Mouse (Mus musculus) stomach, embryonic 14.5 days (tissue): ENCODE results near the gene Tenm3. TPM values are rescaled to one million over a fixed set of nuclear protein-coding genes. Genes with fewer than 3 reads are reported as not detected.

Experiments
- ATAC-seq: fragments of 200-750 bp; cut with Nextera tagmentation; 2 replicates; pipeline ENCODE4 v1.8.0; 2017; ENCODE audit warnings: low read depth, moderate TSS enrichment; ENCODE audit not compliant: insufficient number of reproducible peaks, insufficient read depth, low FRiP score
- H3K27ac ChIP-seq: fragments of 300-500 bp; sonication (generic); 2 replicates; pipeline ENCODE4 v1.5.1; 2014; ENCODE audit warnings: mild to moderate bottlenecking, low read length, moderate library complexity, mixed read lengths
- H3K27me3 ChIP-seq: fragments of 300-500 bp; sonication (generic); 2 replicates; pipeline ENCODE4 v1.6.1; 2014; ENCODE audit warnings: low read length, control low read depth, mixed read lengths; ENCODE audit not compliant: control insufficient read depth, insufficient read depth
- H3K36me3 ChIP-seq: fragments of 300-500 bp; sonication (generic); 2 replicates; pipeline ENCODE4 v1.6.1; 2014; ENCODE audit warnings: mild to moderate bottlenecking, control low read depth, low read length, moderate library complexity, mixed read lengths; ENCODE audit not compliant: control insufficient read depth, insufficient read depth
- H3K4me1 ChIP-seq: fragments of 300-500 bp; sonication (generic); 2 replicates; pipeline ENCODE4 v1.6.1; 2014; ENCODE audit warnings: low read length, control low read depth, mixed read lengths; ENCODE audit not compliant: control insufficient read depth, insufficient read depth
- H3K4me2 ChIP-seq: fragments of 300-500 bp; sonication (generic); replicated peaks from 2 replicates; pipeline ENCODE4 v1.6.1; 2014; ENCODE audit warnings: low read depth, low read length, control low read depth
- H3K4me3 ChIP-seq: fragments of 300-500 bp; sonication (generic); 2 replicates; pipeline ENCODE4 v1.5.1; 2014; ENCODE audit warnings: low read depth, low read length, control low read depth
- H3K9ac ChIP-seq: fragments of 300-500 bp; sonication (generic); replicated peaks from 2 replicates; pipeline ENCODE4 v1.6.1; 2014; ENCODE audit warnings: low read depth, mild to moderate bottlenecking, control low read depth, low read length, moderate library complexity, mixed read lengths
- H3K9me3 ChIP-seq: fragments of 300-500 bp; sonication (generic); 2 replicates; pipeline ENCODE4 v1.6.1; 2016; ENCODE audit warnings: low read depth, low read length, control low read depth; ENCODE audit not compliant: control insufficient read depth
- WGBS: fragments of 180-500 bp; shearing (Covaris S2); extraction: QIAGEN DNeasy Blood & Tissue Kit; methylation state at CpG from one replicate; pipeline ENCODE4 v1.1.7; 2014; 5-methylcytosine and 5-hydroxymethylcytosine counted together
- polyA plus RNA-seq: library from polyadenylated mRNA; unstranded; fragments of >200 nt; fragmentation: Nextera tagmentation; extraction: Ambion mirVana; gene quantifications from 2 replicates; pipeline ENCODE4 v1.2.1, GENCODE M21; 2014

The Tenm3 gene
- 27.4 and 29.8 TPM in 2 replicates for polyA plus RNA-seq

- Histone ChIP-seq H3K4me1 (no peaks in the 10 kb centered on the region), H3K4me3 (peak within 1 kb of the TSS; percentile 60), H3K9ac (peak within 1 kb of the TSS; percentile 67), H3K27ac (peak within 1 kb of the TSS; percentile 82), H3K27me3 (0 out of 2 replicates have a peak, but pooled peaks cover 6% of the 10 kb centered on the region), H3K9me3 (no peaks in the 10 kb centered on the region), H3K36me3 (no peaks in the 10 kb centered on the region), H3K4me2 (peak within 1 kb of the TSS; percentile 91)
- 1% methylated on average over 19 of the region's 19 CpGs for WGBS
- ATAC-seq, result peak; percentile 12; the same call in 1 of the 2 replicates
These were observed at the start of gene Tenm3 for GRCm38 (mm10) chr8:48843931-48844285. Gene Tenm3 (minus strand): TSS chr8:48843951.

DNA sequence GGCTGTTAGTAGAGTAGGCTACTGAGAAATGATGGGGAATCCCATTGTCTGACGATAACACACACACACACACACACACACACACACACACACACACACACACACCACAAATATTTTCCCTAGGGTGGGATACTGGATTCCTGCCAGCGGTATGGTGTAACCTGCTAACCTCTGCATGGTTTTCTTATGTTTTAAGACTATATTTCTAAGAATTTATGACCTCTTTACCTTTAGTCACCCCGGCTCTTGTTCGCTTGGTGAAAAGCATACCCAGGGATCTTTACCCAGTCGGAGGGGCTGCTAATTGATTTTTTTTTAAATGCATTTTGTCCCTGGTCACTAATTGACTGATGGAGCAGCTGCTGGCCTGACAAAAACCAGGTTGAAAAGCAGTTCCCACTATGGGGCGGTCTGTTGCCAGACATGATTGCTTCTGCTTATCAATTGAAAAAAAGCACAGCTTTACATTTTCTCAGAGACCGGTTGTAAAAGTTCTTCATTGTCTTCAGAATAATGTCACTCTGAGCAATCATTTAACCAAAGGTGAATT lies 46.5 kb upstream of the Tenm3 start:
- H3K4me1 ChIP-seq, result no peaks in the 10 kb centered on the region
- no peaks in the 10 kb centered on the region for H3K9me3 ChIP-seq
- H3K27me3 ChIP-seq, result no peaks in the 10 kb centered on the region
- WGBS, result 34% methylated on average over 7 of the region's 7 CpGs
- H3K9ac ChIP-seq, result no peak overlapping the region
- ATAC-seq, result no peak
- H3K4me2 ChIP-seq, result no peak overlapping the region
- H3K27ac ChIP-seq, result no peak overlapping the region
- no peak overlapping the region for H3K4me3 ChIP-seq
- no peaks in the 10 kb centered on the region for H3K36me3 ChIP-seq

DNA sequence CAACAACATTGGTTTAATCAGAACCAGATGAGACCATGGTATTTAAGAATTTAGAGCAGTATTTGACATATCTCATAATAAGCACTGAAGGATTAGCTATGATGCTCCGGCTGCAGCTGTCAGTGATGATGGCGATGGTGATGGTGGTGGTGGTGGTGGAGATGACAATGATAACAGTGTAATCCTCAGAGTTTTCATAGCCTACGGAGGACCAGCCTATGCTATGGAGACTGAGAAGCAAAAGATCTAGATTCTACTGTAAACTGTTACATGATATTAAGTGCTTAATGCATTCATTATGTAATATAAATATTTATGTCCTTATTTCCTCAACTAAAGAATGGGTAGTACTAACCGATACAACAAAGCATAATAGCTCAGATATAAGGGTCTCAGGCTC lies 40.5 kb upstream of the Tenm3 start:
- Histone ChIP-seq H3K4me2 (no peak overlapping the region), H3K27ac (no peak overlapping the region), H3K27me3 (no peaks in the 10 kb centered on the region), H3K4me3 (no peak overlapping the region), H3K36me3 (no peaks in the 10 kb centered on the region), H3K4me1 (no peaks in the 10 kb centered on the region), H3K9ac (no peak overlapping the region), H3K9me3 (no peaks in the 10 kb centered on the region)
- ATAC-seq, result no peak
- 72% methylated on average over 4 of the region's 4 CpGs for WGBS

GRCm38 (mm10) chr8:48880585-48880984 lies 36.8 kb upstream of the Tenm3 start:
- WGBS, result 90% methylated on average over 5 of the region's 5 CpGs
- Histone ChIP-seq H3K4me2 (no peak overlapping the region), H3K27me3 (no peaks in the 10 kb centered on the region), H3K27ac (no peak overlapping the region), H3K4me1 (no peaks in the 10 kb centered on the region), H3K36me3 (no peaks in the 10 kb centered on the region), H3K9me3 (no peaks in the 10 kb centered on the region), H3K4me3 (no peak overlapping the region), H3K9ac (no peak overlapping the region)
- ATAC-seq, result no peak

DNA sequence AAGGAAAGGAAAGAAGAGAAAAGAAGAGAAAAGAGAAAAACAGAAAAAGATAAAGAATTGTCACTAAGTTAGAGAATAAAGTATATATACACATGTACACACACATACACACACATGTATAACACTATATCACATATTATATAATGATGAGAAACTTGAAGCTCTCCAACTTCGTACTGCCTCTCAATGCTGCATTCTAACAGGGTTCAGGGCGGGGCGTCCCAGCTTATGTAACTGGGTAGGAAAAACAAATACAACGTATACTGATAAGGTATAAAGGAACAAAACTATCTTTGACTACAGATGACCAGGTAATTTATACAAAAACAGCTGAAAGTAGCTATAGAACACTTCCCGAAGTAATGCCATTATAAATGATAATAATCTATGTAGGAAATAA lies 22.2 kb upstream of the Tenm3 start:
- no peaks in the 10 kb centered on the region for H3K36me3 ChIP-seq

GRCm38 (mm10) chr8:48865485-48865884 lies 21.7 kb upstream of the Tenm3 start:
- 58% methylated on average over 4 of the region's 4 CpGs for WGBS

More for the DNA sequence above, 22.2 kb upstream of the Tenm3 start:
- Histone ChIP-seq H3K9ac (no peak overlapping the region), H3K4me3 (no peak overlapping the region), H3K4me1 (no peaks in the 10 kb centered on the region), H3K27ac (no peak overlapping the region), H3K27me3 (no peaks in the 10 kb centered on the region), H3K9me3 (no peaks in the 10 kb centered on the region), H3K4me2 (no peak overlapping the region)
- 84% methylated on average over 5 of the region's 5 CpGs for WGBS
- no peak for ATAC-seq

GRCm38 (mm10) chr8:48850223-48851010 lies 6.7 kb upstream of the Tenm3 start:
- ATAC-seq, result no peak
- 72% methylated on average over 8 of the region's 8 CpGs for WGBS
- Histone ChIP-seq H3K4me3 (no peak overlapping the region), H3K9ac (no peak overlapping the region), H3K36me3 (no peaks in the 10 kb centered on the region), H3K27ac (no peak overlapping the region), H3K4me1 (no peaks in the 10 kb centered on the region), H3K4me2 (no peak overlapping the region), H3K9me3 (no peaks in the 10 kb centered on the region), H3K27me3 (0 out of 2 replicates have a peak, but pooled peaks cover 6% of the 10 kb centered on the region)

More at GRCm38 (mm10) chr8:48865485-48865884, 21.7 kb upstream of the Tenm3 start:
- Histone ChIP-seq H3K9ac (no peak overlapping the region), H3K4me1 (no peaks in the 10 kb centered on the region), H3K4me2 (no peak overlapping the region), H3K27me3 (no peaks in the 10 kb centered on the region), H3K36me3 (no peaks in the 10 kb centered on the region), H3K27ac (no peak overlapping the region), H3K4me3 (no peak overlapping the region), H3K9me3 (no peaks in the 10 kb centered on the region)
- ATAC-seq, result peak; percentile 79

DNA sequence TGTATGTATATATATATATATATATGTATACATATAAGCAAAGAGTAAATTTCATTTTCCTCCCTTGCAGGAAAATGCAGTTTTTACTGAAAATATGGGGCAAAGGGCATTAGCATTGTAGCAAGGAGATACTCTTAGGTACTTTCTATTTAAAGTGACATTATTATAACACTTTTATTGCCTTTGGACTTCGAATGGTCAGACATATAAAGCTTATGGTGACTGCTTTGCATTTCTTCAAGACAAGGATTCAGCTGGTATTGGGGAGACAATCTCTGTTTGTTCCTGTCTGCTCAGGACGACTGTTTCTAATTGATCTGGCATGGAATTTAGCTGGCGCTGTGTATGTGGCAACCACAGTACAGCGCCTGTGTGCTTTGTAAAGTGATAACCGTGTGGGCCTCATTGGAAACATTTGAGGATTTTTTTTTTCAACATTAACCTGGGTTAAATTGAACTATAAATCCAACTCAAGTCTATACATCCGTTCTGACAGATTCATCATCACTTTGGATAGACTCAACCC lies 5.4 kb upstream of the Tenm3 start:
- Histone ChIP-seq H3K36me3 (no peaks in the 10 kb centered on the region), H3K27ac (no peak overlapping the region), H3K9ac (no peak overlapping the region), H3K4me3 (no peak overlapping the region), H3K4me1 (no peaks in the 10 kb centered on the region), H3K4me2 (no peak overlapping the region), H3K9me3 (no peaks in the 10 kb centered on the region), H3K27me3 (0 out of 2 replicates have a peak, but pooled peaks cover 6% of the 10 kb centered on the region)
- ATAC-seq, result no peak
- 68% methylated on average over 6 of the region's 6 CpGs for WGBS
